Mouse (Mus musculus): ENCODE results near the gene Med15. TPM values are rescaled to one million over a fixed set of nuclear protein-coding genes. Genes with fewer than 3 reads are reported as not detected.
A peak's percentile ranks its signal among the peaks of the same experiment; 100 is the strongest.
"Not testable (repeated sequence)": the region's sequence is repeated elsewhere in the genome, so short reads cannot be mapped to it uniquely, and the experiment has no call there.

Gene Med15
- total RNA-seq, 2 experiments from 2014 or later = 76.7 to 81.8 TPM

- H3K27ac ChIP-seq = no peak overlapping the region
- H3K4me3 ChIP-seq = no peak overlapping the region
- DNase-seq (ENCODE audit: low spot score in 2 of 2) = peak in 1 of 2 experiments; percentile 52
- TF ChIP-seq CTCF (conservative IDR thresholded peaks at IDR 0.05) = peak; percentile 83
Observed at GRCm38 (mm10) chr16:17617922-17618565, 114.6 kb downstream of the Med15 start.

- H3K4me3 ChIP-seq = no peak overlapping the region
Observed at GRCm38 (mm10) chr16:17616212-17616611, 116.5 kb downstream of the Med15 start.

GRCm38 (mm10) chr16:17614740-17615139, 118.0 kb downstream of the Med15 start:
- H3K4me3 ChIP-seq; H3K27ac ChIP-seq; DNase-seq (ENCODE audit: low spot score in 2 of 2): not testable (repeated sequence)
- peak; percentile 81 for TF ChIP-seq CTCF (conservative IDR thresholded peaks at IDR 0.05)

More at GRCm38 (mm10) chr16:17616212-17616611, 116.5 kb downstream of the Med15 start:
- H3K27ac ChIP-seq = no peak overlapping the region
- DNase-seq (ENCODE audit: low spot score in 2 of 2) = no peak
- no peak for TF ChIP-seq CTCF (conservative IDR thresholded peaks at IDR 0.05)

- Histone ChIP-seq H3K4me3 (no peak overlapping the region), H3K27ac (no peak overlapping the region)
- DNase-seq (ENCODE audit: low spot score in 2 of 2) = peak in 1 of 2 experiments; percentile 50
- no peak for TF ChIP-seq CTCF (conservative IDR thresholded peaks at IDR 0.05)
Observed at GRCm38 (mm10) chr16:17611383-17611782, 121.3 kb downstream of the Med15 start.

GRCm38 (mm10) chr16:17605684-17606083, 127.0 kb downstream of the Med15 start:
- DNase-seq (ENCODE audit: low spot score in 2 of 2) = no peak
- Histone ChIP-seq H3K4me3 (no peak overlapping the region), H3K27ac (no peak overlapping the region)
- no peak for TF ChIP-seq CTCF (conservative IDR thresholded peaks at IDR 0.05)

- TF ChIP-seq CTCF (conservative IDR thresholded peaks at IDR 0.05) = no peak
- no peak for DNase-seq (ENCODE audit: low spot score in 2 of 2)
- H3K4me3 ChIP-seq = no peak overlapping the region
- H3K27ac ChIP-seq = no peak overlapping the region
Observed at GRCm38 (mm10) chr16:17604941-17605340, 127.8 kb downstream of the Med15 start.

Other genes starting within 250 kb of the Med15 start
- 100 to 1,000 TPM; 112 to 116 TPM for gene Aifm3, start 243.3 kb downstream of the Med15 start, total RNA-seq (2021)
- 100 to 1,000 TPM; 186 to 201 TPM for gene Lztr1, start 224.2 kb downstream of the Med15 start, total RNA-seq (2021)
- 10 to 100 TPM; 42.3 to 45.4 TPM for gene Thap7, start 201.8 kb downstream of the Med15 start, total RNA-seq (2021)
- under 1 TPM; 0.36 to 0.56 TPM for gene Lrrc74b, start 171.6 kb downstream of the Med15 start, total RNA-seq (2021)
- gene P2rx6, start 171.0 kb downstream of the Med15 start, total RNA-seq (2021) = 1 to 10 TPM in 1 of 2 experiments, under 1 TPM in 1; 0.95 to 1.4 TPM
- gene Slc7a4, start 149.7 kb downstream of the Med15 start, total RNA-seq (2021) = 100 to 1,000 TPM; 102 to 105 TPM
- gene Smpd4, start 113.5 kb downstream of the Med15 start, total RNA-seq (2021) = 10 to 100 TPM; 49.2 to 59.7 TPM
- gene Ccdc74a, start 86.4 kb downstream of the Med15 start, total RNA-seq (2021) = 10 to 100 TPM; 38.1 to 54.2 TPM
- gene Klhl22, start 26.7 kb upstream of the Med15 start, total RNA-seq (2021) = 100 to 1,000 TPM; 101 TPM
- 1 to 10 TPM; 2.5 to 2.7 TPM for gene Scarf2, start 64.4 kb upstream of the Med15 start, total RNA-seq (2021)
- 1 to 10 TPM; 3.2 to 4.5 TPM for gene B830017H08Rik, start 100.2 kb upstream of the Med15 start, total RNA-seq (2021)
- gene Car15, start 105.5 kb upstream of the Med15 start, total RNA-seq (2021) = 10 to 100 TPM; 13.1 to 16.8 TPM
- gene Gm20518, start 158.8 kb upstream of the Med15 start, total RNA-seq (2021) = 1 to 10 TPM; 2.2 to 2.6 TPM
- not detected for gene Tssk1, start 161.3 kb upstream of the Med15 start, total RNA-seq (2021)
- 100 to 1,000 TPM; 104 to 112 TPM for gene Dgcr2, start 165.7 kb upstream of the Med15 start, total RNA-seq (2021)
- not detected for gene Tssk2, start 165.7 kb upstream of the Med15 start, total RNA-seq (2021)
- gene Ess2, start 178.5 kb upstream of the Med15 start, total RNA-seq (2021) = 10 to 100 TPM; 33.1 to 33.3 TPM
- not detected for gene Gsc2, start 182.2 kb upstream of the Med15 start, total RNA-seq (2021)
- gene Slc25a1, start 195.3 kb upstream of the Med15 start, total RNA-seq (2021) = 10 to 100 TPM; 42.2 to 45.6 TPM
- gene Vpreb2, start 247.5 kb upstream of the Med15 start, total RNA-seq (2021) = not detected